Mouse (Mus musculus): ENCODE measurements around the gene Trarg1. TPM values are rescaled to one million over a fixed set of nuclear protein-coding genes. Genes with fewer than 3 reads are reported as not detected.

The Trarg1 gene
- total RNA-seq, 2 experiments from 2014 or later = 0.17 to 0.51 TPM

Other genes with a start within 250 kb of the Trarg1 start
- 100 to 1,000 TPM; 502 to 515 TPM for gene Abr, start 57.5 kb upstream of the Trarg1 start, total RNA-seq (2021)
- gene Bhlha9, start 7.3 kb upstream of the Trarg1 start, total RNA-seq (2021) = 1 to 10 TPM; 5.1 to 5.2 TPM
- 10 to 100 TPM; 59.6 to 60.3 TPM for gene Gosr1, start 83.8 kb downstream of the Trarg1 start, total RNA-seq (2021)
- gene Cpd, start 167.2 kb downstream of the Trarg1 start, total RNA-seq (2021) = 10 to 100 TPM; 61.8 to 67.7 TPM
- not detected for gene Tmigd1, start 222.4 kb downstream of the Trarg1 start, total RNA-seq (2021)
- gene Blmh, start 245.0 kb downstream of the Trarg1 start, total RNA-seq (2021) = 10 to 100 TPM; 52.3 to 52.4 TPM

All from layer of hippocampus, postnatal 36 days (tissue).